Comparison of ENCODE assay signal across 9 mouse cellular contexts in the genomic region with DNA sequence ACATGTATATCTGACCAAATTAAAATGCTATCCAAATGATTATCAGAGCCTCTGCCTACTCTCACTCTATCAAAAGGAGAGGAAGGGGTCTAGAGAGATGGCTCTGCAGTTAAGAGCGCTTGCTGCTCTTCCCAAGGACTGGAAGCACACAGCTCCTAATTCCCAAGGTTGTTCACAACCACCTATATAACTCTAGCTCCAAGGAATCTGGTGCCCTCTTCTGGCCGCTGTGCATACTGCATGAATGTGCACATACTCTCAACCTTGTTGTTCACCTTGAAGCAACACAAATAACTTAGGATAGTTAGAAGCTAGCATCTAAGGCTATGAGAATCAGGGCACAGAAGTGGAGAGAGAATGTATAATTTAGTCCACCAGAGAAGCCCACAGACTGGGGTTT.
DNase-seq lines count a peak whose midpoint lies in the region; ATAC-seq and TF ChIP-seq lines count a peak whose summit lies in the region.
"Had no signal": no experiment of that assay in that cellular context is flagged by ENCODE, and none has a peak within 500 bp of the region (broad histone marks: within the 10 kb centered on the region; RNA-seq: fewer than 3 reads in every experiment).

No protein-coding gene starts in this region.

- ATAC-seq in lung, embryonic 14.5 days (ENCODE audit: insufficient read depth), result no peak

- WGBS in lung, adult 2 months, result 42% methylated on average over 2 of the region's 2 CpGs
- 35% methylated on average over 2 of the region's 2 CpGs for WGBS in lung, embryonic 14.5 days

- H3K27me3 ChIP-seq in lung, embryonic 14.5 days (ENCODE audit: insufficient read depth, low read length), result no peaks in the 10 kb centered on the region
- H3K27me3 ChIP-seq: heart, embryonic 13.5 days had no signal

- no peak for TF ChIP-seq POLR2A in lung, adult 2 months (IDR thresholded peaks at IDR 0.05; ENCODE audit: borderline replicate concordance, extremely low read depth, low read depth, low read length)
- no peak for TF ChIP-seq POLR2A in brain, embryonic 14.5 days (IDR thresholded peaks at IDR 0.05; ENCODE audit: borderline replicate concordance, extremely low read depth, insufficient read depth, insufficient read length, poor library complexity, severe bottlenecking)

- no peak overlapping the region for H3K4me3 ChIP-seq in lung, adult 2 months (replicated peaks; ENCODE audit: extremely low read depth, low read depth, low read length)
- H3K4me3 ChIP-seq in lung, embryonic 14.5 days (ENCODE audit: low read depth, low read length), result no peak overlapping the region
- H3K4me3 ChIP-seq: heart, embryonic 13.5 days had no signal

- H3K9me3 ChIP-seq in lung, embryonic 14.5 days (ENCODE audit: low read depth, low read length), result no peaks in the 10 kb centered on the region
- H3K9me3 ChIP-seq: heart, embryonic 13.5 days had no signal

- H3K27ac ChIP-seq in lung, embryonic 14.5 days (ENCODE audit: low read depth), result no peak overlapping the region
- H3K27ac ChIP-seq: heart, embryonic 13.5 days had no signal

- no peaks in the 10 kb centered on the region for H3K4me1 ChIP-seq in lung, adult 2 months (ENCODE audit: control insufficient read depth, insufficient read depth, low read length)
- H3K4me1 ChIP-seq in lung, embryonic 14.5 days (ENCODE audit: insufficient read depth), result no peaks in the 10 kb centered on the region
- H3K4me1 ChIP-seq: heart, embryonic 13.5 days had no signal

- no peak overlapping the region for H3K9ac ChIP-seq in lung, embryonic 14.5 days
- H3K9ac ChIP-seq: heart, embryonic 13.5 days had no signal

- DNase-seq in adrenal gland, adult (ENCODE audit: inconsistent age in 2 of 2, low spot score in 1 of 2), result peak; percentile 16 to 75
- no peak for DNase-seq in adrenal gland, adult 8-10 months
- DNase-seq in lung, adult 2 months, result no peak
- no peak for DNase-seq in lung, adult 18-20 months
- DNase-seq in brain, embryonic 14.5 days (ENCODE audit: low read depth), result peak; percentile 53
- peak; percentile 56 for DNase-seq in induced T-regulatory cell, adult 2 months (ENCODE audit: low read depth)
- peak; percentile 81 for DNase-seq in lung, embryonic 14.5 days
- peak; percentile 66 for DNase-seq in testis, postnatal 10 days (ENCODE audit: low spot score)

- H3K4me2 ChIP-seq in lung, embryonic 14.5 days, result no peak overlapping the region
- H3K4me2 ChIP-seq: heart, embryonic 13.5 days had no signal

- TF ChIP-seq CTCF in lung, adult 2 months (IDR thresholded peaks at IDR 0.05; ENCODE audit: insufficient read depth, low read length), result peak; percentile 29; the same call in 1 of the 2 replicates
- peak; percentile 68; the same call in 1 of the 2 replicates for TF ChIP-seq CTCF in brain, embryonic 14.5 days (IDR thresholded peaks at IDR 0.05; ENCODE audit: borderline replicate concordance, extremely low read depth, insufficient read depth, insufficient read length)
- peak; percentile 81 for TF ChIP-seq CTCF in lung, embryonic 14.5 days (IDR thresholded peaks at IDR 0.05; ENCODE audit: low read depth)

- peaks cover 3% of the 10 kb centered on the region; the same call in 1 of the 2 replicates for H3K36me3 ChIP-seq in lung, embryonic 14.5 days (ENCODE audit: insufficient read depth)

Comparison
In these comparisons a context has a peak if more than half of its experiments do, and no peak if none do; other contexts are left out.
1. DNase-seq: peak in adrenal gland, adult (2 of 2), brain, embryonic 14.5 days (single experiment), induced T-regulatory cell, adult 2 months (single experiment), lung, embryonic 14.5 days (single experiment) and testis, postnatal 10 days (single experiment); none in adrenal gland, adult 8-10 months (single experiment), lung, adult 2 months (single experiment) and lung, adult 18-20 months (0 of 2).
2. CTCF ChIP-seq: peak in every context shown above with its lines; median percentile 81 in lung, embryonic 14.5 days; 68 in brain, embryonic 14.5 days; 29 in lung, adult 2 months.